In the genomic region with DNA sequence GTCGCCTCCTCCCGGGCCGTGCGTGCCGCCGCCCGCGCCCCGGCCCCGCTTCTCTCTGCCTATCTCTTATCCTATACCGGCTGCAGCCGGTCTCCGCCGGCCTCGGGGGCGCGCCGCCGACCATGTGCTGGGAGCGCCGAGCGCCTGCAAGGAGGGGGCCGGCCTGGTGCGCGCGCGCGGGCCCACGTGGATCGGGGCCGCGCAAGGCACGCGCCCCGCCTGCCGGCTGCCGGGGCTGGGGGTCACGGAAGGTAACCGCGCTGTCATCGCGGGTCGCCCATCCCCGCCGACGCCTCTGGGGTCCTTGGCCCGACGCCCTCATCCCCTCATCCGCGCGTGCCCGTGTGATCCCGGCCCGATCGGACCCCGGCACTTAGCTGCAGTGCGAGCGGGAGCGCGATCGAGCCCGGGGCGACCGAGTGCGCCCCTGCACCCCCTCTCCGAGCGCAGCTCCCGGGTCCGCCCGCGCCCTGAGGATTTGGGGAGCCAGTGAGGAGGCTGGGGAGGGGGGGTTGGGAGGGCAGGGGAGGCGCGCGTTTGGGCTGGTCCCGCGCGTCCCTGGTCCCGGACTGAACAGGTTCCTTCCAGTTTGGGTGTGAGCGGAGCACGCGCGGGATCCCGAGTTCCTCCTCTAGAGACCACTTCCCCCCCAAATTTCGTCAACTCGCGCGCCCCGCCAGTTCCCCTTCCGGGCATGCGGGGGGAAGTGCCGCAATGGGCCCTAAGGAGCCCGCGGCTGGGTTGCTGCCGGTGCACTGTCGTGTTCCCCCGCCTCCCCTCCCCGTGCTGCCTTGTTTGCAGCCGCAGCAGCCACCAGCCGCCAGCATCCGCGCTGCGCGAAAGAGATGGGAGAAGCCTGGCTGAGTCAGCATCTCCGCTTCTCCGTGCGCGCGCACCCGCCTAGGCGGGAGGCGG, we compare ENCODE assay signal across 8 mouse cellular contexts. TPM values are rescaled to one million over a fixed set of nuclear protein-coding genes. Genes with fewer than 3 reads are reported as not detected.
DNase-seq lines count a peak whose midpoint lies in the region; ATAC-seq and TF ChIP-seq lines count a peak whose summit lies in the region.

A gene (plus strand): TSS at position 204 of the 915 bp plus-strand sequence.
A gene (minus strand): TSS at position 428 of the 915 bp plus-strand sequence.

- no peak for TF ChIP-seq CTCF in bone marrow, adult 2 months (IDR thresholded peaks at IDR 0.05; ENCODE audit: control insufficient read depth, insufficient read depth, low read length)
- no peak for TF ChIP-seq CTCF in midbrain, postnatal 0 days (IDR thresholded peaks at IDR 0.05)

- TF ChIP-seq POLR2A in bone marrow, adult 2 months (IDR thresholded peaks at IDR 0.05; ENCODE audit: borderline replicate concordance, control insufficient read depth, low read depth, low read length) = peak; percentile 81; the same call in 1 of the 2 replicates

- under 1% methylated on average over 111 of the region's 111 CpGs for WGBS in bone marrow, adult 2 months
- WGBS in embryonic facial prominence, embryonic 14.5 days = under 1% methylated on average over 40 of the region's 111 CpGs
- WGBS in kidney, embryonic 14.5 days = under 1% methylated on average over 102 of the region's 111 CpGs
- under 1% methylated on average over 90 of the region's 111 CpGs for WGBS in limb, embryonic 15.5 days
- under 1% methylated on average over 64 of the region's 111 CpGs for WGBS in midbrain, postnatal 0 days

- H3K27ac ChIP-seq in bone marrow, adult 2 months (ENCODE audit: control insufficient read depth, insufficient read depth, low read depth, low read length, poor library complexity) = peak within 1 kb of the TSS; percentile 99
- peak within 1 kb of the TSS; percentile 83 for H3K27ac ChIP-seq in embryonic facial prominence, embryonic 14.5 days (replicated peaks; ENCODE audit: low read depth, low read length)
- H3K27ac ChIP-seq in kidney, embryonic 14.5 days (ENCODE audit: low read depth, low read length) = peak within 1 kb of the TSS; percentile 84
- peak within 1 kb of the TSS; percentile 81 for H3K27ac ChIP-seq in limb, embryonic 15.5 days
- peak within 1 kb of the TSS; percentile 95 for H3K27ac ChIP-seq in midbrain, postnatal 0 days (ENCODE audit: low read depth, low read length)

- peaks cover 14% of the 10 kb centered on the region for H3K27me3 ChIP-seq in embryonic facial prominence, embryonic 14.5 days (replicated peaks; ENCODE audit: control insufficient read depth, insufficient read depth, low read length)
- H3K27me3 ChIP-seq in kidney, embryonic 14.5 days (ENCODE audit: control insufficient read depth, insufficient read depth, low read length) = no peaks in the 10 kb centered on the region; the same call in none of the 2 replicates
- H3K27me3 ChIP-seq in limb, embryonic 15.5 days = peaks cover 37% of the 10 kb centered on the region
- no peaks in the 10 kb centered on the region; the same call in 1 of the 2 replicates for H3K27me3 ChIP-seq in midbrain, postnatal 0 days (ENCODE audit: insufficient read depth, low read length)

- peak within 1 kb of the TSS; percentile 87 for H3K9ac ChIP-seq in embryonic facial prominence, embryonic 14.5 days (ENCODE audit: low read depth, low read length)
- peak within 1 kb of the TSS; percentile 80 for H3K9ac ChIP-seq in kidney, embryonic 14.5 days (ENCODE audit: low read depth, low read length)
- H3K9ac ChIP-seq in limb, embryonic 15.5 days = peak within 1 kb of the TSS; percentile 77
- peak within 1 kb of the TSS; percentile 99 for H3K9ac ChIP-seq in midbrain, postnatal 0 days (replicated peaks; ENCODE audit: low read length, poor library complexity, severe bottlenecking)

- peak; percentile 96 for DNase-seq in A20 (ENCODE audit: low read depth, low spot score)
- DNase-seq in embryonic facial prominence, embryonic 14.5 days (ENCODE audit: low spot score) = peak; percentile 91
- peak; percentile 63 to 74 for DNase-seq in heart, adult 9 months (ENCODE audit: low spot score in 2 of 2)
- DNase-seq in midbrain, postnatal 0 days (ENCODE audit: low spot score) = peak; percentile 89
- DNase-seq in spleen, postnatal 10 days (ENCODE audit: low spot score in 2 of 2) = peak; percentile 91 to 94

- peak; percentile 89 for ATAC-seq in embryonic facial prominence, embryonic 14.5 days (ENCODE audit: low read depth)
- ATAC-seq in kidney, embryonic 14.5 days (ENCODE audit: low FRiP score, low TSS enrichment) = peak; percentile 87
- ATAC-seq in limb, embryonic 15.5 days (ENCODE audit: insufficient number of reproducible peaks, low FRiP score, low TSS enrichment, low read depth) = peak; percentile 72; the same call in 1 of the 2 replicates
- peak; percentile 88 for ATAC-seq in midbrain, postnatal 0 days (ENCODE audit: low FRiP score)

- H3K36me3 ChIP-seq in embryonic facial prominence, embryonic 14.5 days (ENCODE audit: control insufficient read depth, insufficient read depth, low read length) = no peaks in the 10 kb centered on the region
- no peaks in the 10 kb centered on the region for H3K36me3 ChIP-seq in kidney, embryonic 14.5 days (ENCODE audit: control insufficient read depth, insufficient read depth, low read length)
- no peaks in the 10 kb centered on the region for H3K36me3 ChIP-seq in limb, embryonic 15.5 days
- no peaks in the 10 kb centered on the region for H3K36me3 ChIP-seq in midbrain, postnatal 0 days (ENCODE audit: insufficient read depth, low read length)

- no peaks in the 10 kb centered on the region for H3K9me3 ChIP-seq in embryonic facial prominence, embryonic 14.5 days (ENCODE audit: control insufficient read depth, low read length)
- no peaks in the 10 kb centered on the region for H3K9me3 ChIP-seq in kidney, embryonic 14.5 days (ENCODE audit: control insufficient read depth, low read length)
- H3K9me3 ChIP-seq in limb, embryonic 15.5 days = no peaks in the 10 kb centered on the region
- no peaks in the 10 kb centered on the region for H3K9me3 ChIP-seq in midbrain, postnatal 0 days (ENCODE audit: low read length)

- H3K4me1 ChIP-seq in bone marrow, adult 2 months (ENCODE audit: control insufficient read depth, insufficient read depth, low read length) = peaks cover 4% of the 10 kb centered on the region
- no peaks in the 10 kb centered on the region for H3K4me1 ChIP-seq in embryonic facial prominence, embryonic 14.5 days (ENCODE audit: control insufficient read depth, insufficient read depth, low read length)
- H3K4me1 ChIP-seq in kidney, embryonic 14.5 days (ENCODE audit: control insufficient read depth, insufficient read depth, low read length) = peaks cover 10% of the 10 kb centered on the region; the same call in 1 of the 2 replicates
- peaks cover 19% of the 10 kb centered on the region for H3K4me1 ChIP-seq in limb, embryonic 15.5 days
- no peaks in the 10 kb centered on the region for H3K4me1 ChIP-seq in midbrain, postnatal 0 days (ENCODE audit: insufficient read depth, low read length)

- peak within 1 kb of the TSS; percentile 94 for H3K4me2 ChIP-seq in embryonic facial prominence, embryonic 14.5 days (ENCODE audit: low read depth, low read length)
- peak within 1 kb of the TSS; percentile 84 for H3K4me2 ChIP-seq in kidney, embryonic 14.5 days (replicated peaks; ENCODE audit: low read depth, low read length)
- H3K4me2 ChIP-seq in limb, embryonic 15.5 days = peak within 1 kb of the TSS; percentile 98
- H3K4me2 ChIP-seq in midbrain, postnatal 0 days (ENCODE audit: low read depth, low read length, poor library complexity, severe bottlenecking) = peak within 1 kb of the TSS; percentile 94

- H3K4me3 ChIP-seq in bone marrow, adult 2 months (replicated peaks; ENCODE audit: control insufficient read depth, low read depth, low read length) = peak within 1 kb of the TSS; percentile 87
- peak within 1 kb of the TSS; percentile 71 for H3K4me3 ChIP-seq in embryonic facial prominence, embryonic 14.5 days (ENCODE audit: low read depth, low read length)
- H3K4me3 ChIP-seq in kidney, embryonic 14.5 days (ENCODE audit: low read length) = peak within 1 kb of the TSS; percentile 63
- H3K4me3 ChIP-seq in limb, embryonic 15.5 days = peak within 1 kb of the TSS; percentile 64
- H3K4me3 ChIP-seq in midbrain, postnatal 0 days (ENCODE audit: low read depth, low read length) = peak within 1 kb of the TSS; percentile 81

RNA-seq across cellular contexts. Expression of the first gene that starts in this region (rescaled TPM):
- 1.5 and 3.7 TPM in 2 replicates for polyA plus RNA-seq in bone marrow, adult 2 months (2011; ENCODE audit: insufficient read depth, insufficient read length, low replicate concordance, missing spikeins)
- polyA plus RNA-seq in embryonic facial prominence, embryonic 14.5 days (2014; fragmentation: Nextera tagmentation; extraction: Ambion mirVana) = 4.3 and 4.7 TPM in 2 replicates
- 2.2 and 6.1 TPM in 2 replicates for polyA plus RNA-seq in kidney, embryonic 14.5 days (2014; fragmentation: Nextera tagmentation; extraction: Ambion mirVana)
- polyA plus RNA-seq in limb, embryonic 15.5 days (2015; fragmentation: Nextera tagmentation; extraction: Ambion mirVana) = 3.5 and 4.8 TPM in 2 replicates
- total RNA-seq in midbrain, postnatal 0 days (2014; rRNA removed) = 6.6 and 6.9 TPM in 2 replicates
- polyA plus RNA-seq in midbrain, postnatal 0 days (2015; fragmentation: Nextera tagmentation; extraction: Ambion mirVana) = 5.1 and 6.0 TPM in 2 replicates

RNA-seq across cellular contexts. Expression of the second gene that starts in this region (rescaled TPM):
- 31.3 and 50.4 TPM in 2 replicates for polyA plus RNA-seq in bone marrow, adult 2 months (2011; ENCODE audit: insufficient read depth, insufficient read length, low replicate concordance, missing spikeins)
- polyA plus RNA-seq in embryonic facial prominence, embryonic 14.5 days (2014; fragmentation: Nextera tagmentation; extraction: Ambion mirVana) = 5.6 and 7.9 TPM in 2 replicates
- 9.7 and 11.8 TPM in 2 replicates for polyA plus RNA-seq in kidney, embryonic 14.5 days (2014; fragmentation: Nextera tagmentation; extraction: Ambion mirVana)
- polyA plus RNA-seq in limb, embryonic 15.5 days (2015; fragmentation: Nextera tagmentation; extraction: Ambion mirVana) = 6.6 and 7.0 TPM in 2 replicates
- 11.5 and 22.1 TPM in 2 replicates for total RNA-seq in midbrain, postnatal 0 days (2014; rRNA removed)
- 4.8 and 6.3 TPM in 2 replicates for polyA plus RNA-seq in midbrain, postnatal 0 days (2015; fragmentation: Nextera tagmentation; extraction: Ambion mirVana)

Comparison
In these comparisons a context has a peak if more than half of its experiments do, and no peak if none do; other contexts are left out.
1. Peak in every context shown above with its lines: DNase-seq, ATAC-seq, H3K4me3 ChIP-seq and H3K27ac ChIP-seq.